ENCODE assay signal across 14 mouse cellular contexts in genomic region chr7:45172974-45173373, GRCm38 (mm10). TPM values are rescaled to one million over a fixed set of nuclear protein-coding genes. Genes with fewer than 3 reads are reported as not detected.
DNase-seq lines count a peak whose midpoint lies in the region; ATAC-seq and TF ChIP-seq lines count a peak whose summit lies in the region.
"Had no signal": no experiment of that assay in that cellular context is flagged by ENCODE, and none has a peak within 500 bp of the region (broad histone marks: within the 10 kb centered on the region; RNA-seq: fewer than 3 reads in every experiment).

No protein-coding gene starts in this region.

- H3K4me2 ChIP-seq in kidney, embryonic 16.5 days (replicated peaks; ENCODE audit: low read depth, low read length): no peak overlapping the region

- H3K9ac ChIP-seq in kidney, embryonic 16.5 days (replicated peaks; ENCODE audit: low read length): no peak overlapping the region

- peaks cover 4% of the 10 kb centered on the region for H3K27me3 ChIP-seq in kidney, adult 2 months (replicated peaks; ENCODE audit: control insufficient read depth, insufficient read depth, low read length)
- peaks cover 69% of the 10 kb centered on the region for H3K27me3 ChIP-seq in kidney, embryonic 16.5 days (ENCODE audit: insufficient read depth, low read length)

- TF ChIP-seq POLR2A in kidney, adult 2 months (IDR thresholded peaks at IDR 0.05; ENCODE audit: low read depth, low read length): no peak

- 65% methylated on average over 7 of the region's 7 CpGs for WGBS in kidney, adult 2 months
- 56% methylated on average over 7 of the region's 7 CpGs for WGBS in kidney, embryonic 16.5 days

- DNase-seq in kidney, adult 2 months: no peak
- peak; percentile 44 to 63 for DNase-seq in CD8-positive naive resting alpha-beta T cell, adult 2 months (ENCODE audit: low read depth in 2 of 2, low spot score in 2 of 2)
- peak; percentile 75 for DNase-seq in ZHBTc4 (ENCODE audit: low read depth, low spot score)
- peak; percentile 69 for DNase-seq in naive thymus-derived CD4-positive, alpha-beta T cell, adult 2 months (ENCODE audit: low read depth)
- DNase-seq in Muller cell, postnatal 12 days (ENCODE audit: inconsistent ontology term): no peak
- no peak for DNase-seq in ovary, postnatal 10 days (ENCODE audit: low spot score)
- no peak for DNase-seq in heart, postnatal 25 days (ENCODE audit: low spot score)
- DNase-seq: adrenal gland, postnatal 25 days; heart, postnatal 10 days; midbrain, embryonic 14.5 days; right cerebral cortex, postnatal 4 days had no signal

- peaks cover 19% of the 10 kb centered on the region for H3K9me3 ChIP-seq in kidney, embryonic 16.5 days (ENCODE audit: low read length)

- H3K4me1 ChIP-seq in kidney, adult 2 months (ENCODE audit: control insufficient read depth, insufficient read depth, low read length): no peaks in the 10 kb centered on the region
- peaks cover 14% of the 10 kb centered on the region; the same call in 1 of the 2 replicates for H3K4me1 ChIP-seq in kidney, embryonic 16.5 days (ENCODE audit: insufficient read depth, low read length)

- peak; percentile 27; the same call in 1 of the 2 replicates for TF ChIP-seq CTCF in kidney, adult 2 months (conservative IDR thresholded peaks at IDR 0.05; ENCODE audit: insufficient read depth, insufficient read length, low read depth, low read length)

- intact Hi-C loops in heart, postnatal 25 days (cut with DNase I): no loop called here

- no peak for ATAC-seq in kidney, embryonic 16.5 days (ENCODE audit: low FRiP score, low TSS enrichment)

- no peak overlapping the region for H3K27ac ChIP-seq in kidney, adult 2 months (ENCODE audit: insufficient read depth, low read depth, low read length)
- no peak overlapping the region for H3K27ac ChIP-seq in kidney, embryonic 16.5 days (ENCODE audit: low read length)

- no peaks in the 10 kb centered on the region for H3K36me3 ChIP-seq in kidney, adult 2 months (ENCODE audit: control insufficient read depth, insufficient read depth, low read length)
- no peaks in the 10 kb centered on the region for H3K36me3 ChIP-seq in kidney, embryonic 16.5 days (ENCODE audit: insufficient read depth, low read length)

- H3K4me3 ChIP-seq in kidney, adult 2 months (ENCODE audit: insufficient read depth, low read depth, low read length): no peak overlapping the region
- H3K4me3 ChIP-seq in kidney, embryonic 16.5 days (ENCODE audit: low read length): no peak overlapping the region
- H3K4me3 ChIP-seq: erythroblast, embryonic 14.5 days had no signal

RNA-seq across cellular contexts. Expression of gene Gfy, which starts 6.4 kb away (rescaled TPM):
- polyA plus RNA-seq in kidney, adult 2 months (2012; rRNA removed): not detected in 2 replicates
- polyA plus RNA-seq in kidney, embryonic 16.5 days (2015; fragmentation: Nextera tagmentation; extraction: Ambion mirVana): not detected in 2 replicates
- not detected for total RNA-seq in heart, postnatal 25 days (2021)
- total RNA-seq: adrenal gland, postnatal 25 days; heart, postnatal 10 days had no signal
- polyA plus RNA-seq: erythroblast, embryonic 14.5 days; midbrain, embryonic 14.5 days had no signal

RNA-seq across cellular contexts. Expression of gene Pth2, which starts 7.8 kb away (rescaled TPM):
- polyA plus RNA-seq in kidney, adult 2 months (2012; rRNA removed): not detected in 2 replicates
- polyA plus RNA-seq in kidney, embryonic 16.5 days (2015; fragmentation: Nextera tagmentation; extraction: Ambion mirVana): not detected in 2 replicates
- total RNA-seq in heart, postnatal 25 days (2021): not detected
- total RNA-seq: adrenal gland, postnatal 25 days; heart, postnatal 10 days; left cerebral cortex, adult 18-20 months had no signal
- polyA plus RNA-seq: erythroblast, embryonic 14.5 days had no signal

RNA-seq across cellular contexts. Expression of gene Slc17a7, which starts 9.2 kb away (rescaled TPM):
- not detected in 2 replicates for polyA plus RNA-seq in kidney, adult 2 months (2012; rRNA removed)
- 0.19 and 0.42 TPM in 2 replicates for polyA plus RNA-seq in kidney, embryonic 16.5 days (2015; fragmentation: Nextera tagmentation; extraction: Ambion mirVana)
- total RNA-seq in heart, postnatal 25 days (2021): 10 to 100 TPM; 18.1 to 18.7 TPM

RNA-seq across cellular contexts. Expression of gene Aldh16a1, which starts 18.6 kb away (rescaled TPM):
- 106 and 119 TPM in 2 replicates for polyA plus RNA-seq in kidney, adult 2 months (2012; rRNA removed)
- 81.2 and 88.6 TPM in 2 replicates for polyA plus RNA-seq in kidney, embryonic 16.5 days (2015; fragmentation: Nextera tagmentation; extraction: Ambion mirVana)
- 10 to 100 TPM; 23.5 to 37.6 TPM for total RNA-seq in heart, postnatal 25 days (2021)

RNA-seq across cellular contexts. Expression of gene Pih1d1, which starts 18.9 kb away (rescaled TPM):
- 80.3 and 84.9 TPM in 2 replicates for polyA plus RNA-seq in kidney, adult 2 months (2012; rRNA removed)
- 109 and 112 TPM in 2 replicates for polyA plus RNA-seq in kidney, embryonic 16.5 days (2015; fragmentation: Nextera tagmentation; extraction: Ambion mirVana)
- total RNA-seq in heart, postnatal 25 days (2021): 10 to 100 TPM; 29.7 to 30.9 TPM

Comparison
In these comparisons a context has a peak if more than half of its experiments do, and no peak if none do; other contexts are left out.
1. DNase-seq: peak in CD8-positive naive resting alpha-beta T cell, adult 2 months (2 of 2), ZHBTc4 (single experiment) and naive thymus-derived CD4-positive, alpha-beta T cell, adult 2 months (single experiment); none in kidney, adult 2 months (single experiment), Muller cell, postnatal 12 days (single experiment), ovary, postnatal 10 days (single experiment) and heart, postnatal 25 days (single experiment).